Mouse (Mus musculus): ENCODE measurements around the gene 4930563M21Rik.

DNA sequence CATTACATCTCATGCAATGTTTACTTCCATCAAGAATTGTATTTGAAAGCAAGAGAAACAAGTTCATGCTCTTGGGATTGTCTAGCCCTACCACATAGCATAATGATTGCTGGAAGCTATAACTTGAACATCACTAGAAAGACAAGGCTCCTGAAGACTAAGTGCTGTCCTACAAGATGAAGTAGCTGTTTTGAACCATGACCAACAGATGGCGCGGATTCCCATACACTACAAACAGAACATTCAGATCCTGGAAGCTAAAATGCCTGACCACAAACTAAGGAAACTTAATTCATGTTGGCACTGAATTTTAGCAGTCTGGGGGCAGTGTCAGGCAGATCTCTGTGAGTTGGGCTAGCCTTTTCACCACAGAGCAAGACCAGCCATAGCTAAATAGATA lies 14.4 kb upstream of the 4930563M21Rik start:
- TF ChIP-seq CTCF (conservative IDR thresholded peaks at IDR 0.05; ENCODE audit: insufficient read depth, insufficient read length, low read depth, low read length) (no peak), POLR2A (IDR thresholded peaks at IDR 0.05; ENCODE audit: low read depth, low read length) (no peak)

Data from kidney, adult 2 months (tissue).